Mouse (Mus musculus): ENCODE data around the gene A930004D18Rik.

Gene A930004D18Rik

GRCm38 (mm10) chr2:18052581-18052980 lies 15.0 kb upstream of the A930004D18Rik start:
- DNase-seq = no peak

GRCm38 (mm10) chr2:18051831-18052170 lies 14.3 kb upstream of the A930004D18Rik start:
- DNase-seq = no peak

GRCm38 (mm10) chr2:18051026-18051830 lies 13.7 kb upstream of the A930004D18Rik start:
- no peak for DNase-seq

DNA sequence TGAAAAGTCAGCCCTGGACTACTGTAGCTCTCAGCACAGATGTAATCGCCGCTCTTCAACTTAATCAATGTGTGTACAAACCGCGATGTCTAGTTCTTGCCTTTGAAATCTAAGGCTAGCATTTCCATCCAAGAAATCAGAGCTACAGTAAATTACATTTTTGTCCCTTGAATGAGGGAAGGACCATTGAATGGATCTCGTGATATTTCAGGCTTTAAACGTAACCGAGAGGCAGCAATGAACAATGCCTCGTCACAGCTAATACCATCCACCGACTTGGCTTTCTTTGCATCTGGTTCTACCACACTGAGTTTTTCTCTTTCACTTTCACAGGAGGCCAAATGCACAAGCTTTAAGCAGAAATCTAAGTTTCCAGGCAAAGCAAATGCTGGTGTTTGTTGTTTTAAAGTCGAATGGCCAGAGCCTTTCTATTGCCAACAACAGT lies 13.0 kb upstream of the A930004D18Rik start:
- peak; percentile 31 for DNase-seq

- DNase-seq = no peak
Measured at GRCm38 (mm10) chr2:18050018-18050417, 12.5 kb upstream of the A930004D18Rik start.

GRCm38 (mm10) chr2:18049279-18049821 lies 11.8 kb upstream of the A930004D18Rik start:
- peak; percentile 73 for DNase-seq

GRCm38 (mm10) chr2:18048453-18049075 lies 11.0 kb upstream of the A930004D18Rik start, which contains the start of gene Skida1:
TSS of gene Skida1 (minus strand) at chr2:18049051.
- peak; percentile 52 for DNase-seq

DNA sequence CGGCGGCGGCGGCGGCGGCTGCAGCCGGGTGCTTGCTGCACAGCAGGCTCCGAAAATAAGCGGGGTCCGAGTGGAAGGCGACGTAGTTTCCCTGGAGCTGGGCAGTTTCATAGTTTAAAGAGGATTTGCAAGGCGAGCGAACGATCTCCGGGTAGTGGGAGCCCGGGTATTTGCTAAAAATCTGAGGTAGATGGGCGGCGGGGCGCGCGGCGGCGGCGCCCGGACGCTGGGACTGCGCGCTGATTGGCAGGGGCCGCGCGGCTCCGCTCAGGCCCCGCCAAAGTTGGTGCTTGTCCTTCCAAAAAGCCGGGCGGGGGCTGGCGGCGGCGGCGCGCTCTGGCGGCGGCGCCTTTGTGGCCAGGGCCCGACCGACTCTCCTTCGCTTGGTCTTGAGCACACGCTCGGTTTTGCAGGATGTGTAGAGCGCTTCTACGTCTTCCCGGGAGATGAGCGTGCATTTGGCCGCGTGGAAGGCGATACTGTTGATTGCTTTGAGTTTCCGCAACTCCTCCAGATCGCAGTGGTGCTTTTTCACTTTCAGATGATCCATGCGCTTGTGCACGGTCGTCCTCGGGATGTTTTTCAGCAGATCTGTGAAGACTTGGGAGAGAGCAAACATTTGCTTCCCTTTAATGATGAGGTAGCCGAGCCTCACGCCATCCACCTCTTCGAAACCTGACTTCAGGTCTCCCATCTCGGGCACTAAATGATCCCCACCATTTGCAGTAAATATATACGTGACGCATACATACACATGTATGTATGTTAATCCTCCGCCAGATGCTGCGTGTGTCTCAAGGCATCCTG lies 10.3 kb upstream of the A930004D18Rik start:
- DNase-seq = peak; percentile 86

DNA sequence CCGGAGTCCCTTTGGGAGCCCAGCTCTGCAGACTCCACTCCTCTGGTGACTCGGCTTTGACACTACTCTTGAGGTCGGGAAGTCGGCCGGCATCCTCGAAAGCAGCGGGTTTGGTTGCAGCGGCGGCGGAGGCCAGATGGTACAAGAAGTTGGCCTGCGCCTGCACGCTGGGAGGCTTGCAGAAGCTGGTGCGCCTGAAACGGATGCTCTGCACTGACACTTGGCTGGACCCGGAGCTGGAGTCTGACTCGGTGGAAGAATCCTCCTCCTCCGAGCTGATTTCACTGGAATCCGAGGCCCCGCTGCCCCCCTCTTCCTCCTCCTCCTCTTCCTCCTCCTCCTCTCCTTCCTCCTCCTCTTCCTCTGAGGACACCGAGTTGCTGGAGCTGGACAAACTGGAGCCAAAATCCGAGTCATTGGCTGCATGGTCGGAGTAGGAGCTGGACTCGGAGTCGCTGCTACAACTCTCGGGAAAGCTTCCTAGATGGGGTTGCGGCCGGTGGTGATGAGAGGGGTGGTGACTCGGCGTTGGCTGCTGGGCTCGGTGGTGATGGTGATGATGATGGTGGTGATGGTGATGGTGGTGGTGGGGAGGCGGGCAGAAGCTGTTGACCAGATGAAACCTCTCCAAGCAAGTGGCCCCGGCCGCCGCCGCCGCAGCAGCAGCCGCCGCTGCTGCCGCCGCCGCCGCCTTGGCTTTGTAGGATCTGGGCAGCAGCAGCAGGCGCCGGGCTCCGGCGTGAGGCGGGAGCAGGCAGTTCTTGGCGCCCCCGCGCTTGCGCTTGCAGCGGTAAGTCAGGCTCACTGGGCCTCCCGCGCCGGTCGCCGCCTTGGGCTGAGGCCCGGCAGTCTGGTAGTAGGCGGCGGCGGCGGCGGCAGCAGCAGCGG lies 9.5 kb upstream of the A930004D18Rik start:
- DNase-seq = peak; percentile 79

- no peak for DNase-seq
Measured at GRCm38 (mm10) chr2:18046186-18046585, 8.6 kb upstream of the A930004D18Rik start.

DNA sequence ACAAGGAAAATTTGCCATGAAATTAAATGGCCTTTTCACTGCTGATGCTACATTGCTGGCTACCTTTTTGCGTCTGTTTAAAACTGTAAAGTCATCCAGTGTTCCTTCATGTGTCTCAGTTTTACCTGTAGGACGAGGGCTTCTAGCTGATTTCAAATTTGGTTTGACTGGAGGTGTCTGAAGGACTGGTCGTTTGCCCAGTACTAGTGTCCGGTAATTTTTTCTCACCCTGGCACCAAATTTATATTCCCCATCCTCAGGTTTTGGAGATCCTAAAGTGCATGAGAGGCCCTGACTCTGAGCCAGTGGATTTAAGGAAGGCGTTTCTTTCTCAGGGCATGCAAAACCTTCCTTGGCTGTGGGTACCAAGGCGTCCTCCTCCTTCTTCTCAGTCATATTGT lies 8.2 kb upstream of the A930004D18Rik start:
- no peak for DNase-seq

GRCm38 (mm10) chr2:18045143-18045780 lies 7.7 kb upstream of the A930004D18Rik start:
- no peak for DNase-seq

DNA sequence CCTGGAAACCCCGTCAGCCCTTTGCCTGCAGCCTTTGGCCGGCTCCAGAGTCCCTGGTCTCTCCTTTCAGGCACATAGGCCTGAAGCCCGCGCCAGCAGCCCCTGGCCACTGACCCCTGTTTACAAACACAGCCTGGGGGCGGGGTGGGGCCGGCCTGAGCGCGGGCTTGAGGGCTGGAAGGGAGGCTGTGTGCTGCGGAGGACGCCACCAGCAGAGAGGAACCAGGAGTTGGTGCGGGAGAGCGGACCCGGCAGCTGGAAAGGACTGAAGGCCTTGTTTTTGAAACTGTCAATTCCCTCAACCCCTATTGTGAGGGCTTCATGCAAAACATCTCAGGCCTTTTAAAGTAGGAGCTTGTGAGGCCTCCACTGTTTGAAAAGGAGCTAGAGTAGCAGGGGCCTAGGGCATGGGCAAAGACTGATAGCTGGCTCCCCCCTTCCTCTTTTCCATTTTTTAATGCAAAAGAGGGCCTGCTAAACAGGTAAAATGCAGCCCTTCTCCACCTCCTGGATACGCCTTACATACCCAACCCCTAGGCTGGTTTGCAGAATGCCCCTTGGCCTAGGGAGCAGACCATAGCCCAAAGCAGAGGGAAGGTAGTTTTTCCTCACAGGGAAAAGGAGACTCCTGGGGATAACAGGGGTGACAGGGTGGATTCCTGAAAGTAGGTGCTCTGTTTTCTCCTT lies 3.8 kb upstream of the A930004D18Rik start:
- peak; percentile 58 for DNase-seq

DNA sequence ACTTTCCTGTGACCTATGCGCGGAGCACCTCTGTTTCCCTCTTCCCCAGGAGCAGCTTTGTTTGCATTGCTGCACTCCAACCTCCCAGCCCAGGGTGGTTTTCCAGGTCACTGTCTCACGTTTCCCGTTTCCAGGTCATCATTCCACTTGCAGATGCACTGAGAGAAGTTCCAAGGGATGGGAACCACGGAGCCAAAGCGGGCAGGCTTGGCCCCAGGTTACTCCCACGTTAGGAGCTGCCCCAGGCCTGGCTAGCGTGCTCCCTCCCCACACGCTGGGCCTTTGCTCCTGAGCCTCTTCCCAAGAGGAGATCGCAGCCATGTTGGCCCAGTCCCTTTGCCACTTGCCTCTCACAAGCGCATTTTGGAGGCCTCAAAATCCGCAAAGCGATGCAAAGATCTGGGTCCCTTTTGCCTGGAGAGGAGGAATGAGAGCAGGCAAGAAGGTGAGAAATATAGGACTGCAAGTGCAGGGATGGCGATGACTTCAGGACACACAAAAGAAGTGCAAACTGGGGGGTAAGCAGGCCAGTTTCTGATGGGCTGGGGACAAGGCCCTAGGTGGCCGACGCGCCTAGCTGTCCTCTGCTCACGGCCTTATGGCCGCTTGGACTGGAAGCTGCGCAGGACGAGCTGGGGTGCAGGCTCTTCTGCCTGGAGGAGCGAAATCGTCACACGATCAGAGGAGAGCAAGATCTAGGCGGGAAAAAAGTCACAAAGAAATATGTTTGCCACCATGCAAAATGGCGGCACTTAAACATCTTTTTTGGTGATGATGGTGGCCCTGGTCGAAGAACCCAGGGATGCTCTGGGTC lies 3.0 kb upstream of the A930004D18Rik start:
- no peak for DNase-seq

- no peak for DNase-seq
Measured at GRCm38 (mm10) chr2:18039566-18040290, 2.2 kb upstream of the A930004D18Rik start.

GRCm38 (mm10) chr2:18038895-18039371 lies 1.4 kb upstream of the A930004D18Rik start:
- DNase-seq = no peak

- peak; percentile 34 for DNase-seq
Measured at GRCm38 (mm10) chr2:18038141-18038752, 710 bp upstream of the A930004D18Rik start.

GRCm38 (mm10) chr2:18034371-18035250 lies 2.9 kb downstream of the A930004D18Rik start:
- no peak for DNase-seq

Data from kidney, postnatal 14 days (tissue).